Mouse (Mus musculus): ENCODE measurements around the gene Zscan26.
"Not testable (repeated sequence)": the region's sequence is repeated elsewhere in the genome, so short reads cannot be mapped to it uniquely, and the experiment has no call there.

The Zscan26 gene

DNA sequence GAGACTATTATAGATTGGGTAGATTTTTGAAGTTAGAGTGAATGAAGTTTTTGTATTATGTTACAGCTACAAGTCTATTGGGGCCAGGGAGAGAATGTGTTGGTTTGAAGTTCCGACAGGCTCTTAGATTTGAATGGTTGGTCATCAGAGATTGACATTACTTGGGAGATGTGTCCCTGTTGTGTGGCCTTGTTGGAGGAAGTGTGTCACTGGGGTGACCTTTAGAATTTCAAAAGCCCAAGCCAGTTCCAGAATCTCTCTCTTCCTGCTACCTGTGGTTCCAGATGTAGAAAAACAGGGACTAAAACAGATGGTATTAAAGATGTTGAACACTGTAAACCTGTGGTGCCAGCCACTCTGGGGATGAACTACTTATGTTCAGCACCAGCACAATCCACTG lies 25.9 kb downstream of the Zscan26 start:
- no peak for DNase-seq (ENCODE audit: extremely low read depth, low read depth, low spot score)

DNA sequence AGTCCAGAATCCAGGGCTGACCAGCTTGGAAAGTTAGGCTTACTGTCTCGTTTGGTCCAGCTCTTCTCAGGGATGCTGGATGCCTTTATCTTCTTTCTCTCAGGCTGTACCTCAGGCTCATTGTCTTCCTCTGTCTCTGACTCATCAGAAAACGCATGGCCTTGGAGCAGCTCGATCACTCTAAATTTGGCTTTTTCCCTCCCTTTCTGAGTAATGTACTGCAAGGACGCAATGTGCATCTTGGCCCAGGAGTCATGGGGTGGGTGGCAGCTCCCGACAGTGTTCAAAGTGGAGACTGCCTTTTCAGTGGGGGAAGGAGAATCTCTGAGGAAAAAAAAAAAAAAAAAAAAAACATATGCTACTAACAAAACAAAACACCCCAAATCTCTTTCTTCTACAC lies 30.2 kb downstream of the Zscan26 start:
- DNase-seq (ENCODE audit: extremely low read depth, low read depth, low spot score), result no peak

DNA sequence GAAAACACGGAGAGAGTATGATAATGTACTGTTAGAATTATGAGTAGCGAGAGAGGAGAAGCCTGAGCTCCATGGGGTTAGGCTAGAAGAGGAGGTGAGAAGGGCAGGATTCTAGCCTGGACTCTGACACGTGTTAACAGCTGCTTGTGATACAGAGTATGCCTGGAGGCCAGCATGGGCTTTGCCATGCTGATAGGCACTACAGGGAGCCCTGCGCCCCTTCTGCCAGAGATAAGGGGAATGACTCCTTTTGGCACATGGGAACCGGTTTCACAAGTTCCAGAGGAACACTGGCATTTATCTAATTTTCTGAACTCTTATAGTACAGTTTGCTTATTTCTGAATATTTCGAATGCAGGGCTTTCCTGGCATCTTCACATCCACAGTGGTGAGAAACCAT lies 34.7 kb downstream of the Zscan26 start:
- no peak for DNase-seq (ENCODE audit: extremely low read depth, low read depth, low spot score)

- no peak for DNase-seq (ENCODE audit: extremely low read depth, low read depth, low spot score)
Observed at GRCm38 (mm10) chr13:21417298-21418010, 36.1 kb downstream of the Zscan26 start.

- no peak for DNase-seq (ENCODE audit: extremely low read depth, low read depth, low spot score)
Observed at GRCm38 (mm10) chr13:21415750-21416149, 37.8 kb downstream of the Zscan26 start.

GRCm38 (mm10) chr13:21415266-21415665 lies 38.3 kb downstream of the Zscan26 start:
- no peak for DNase-seq (ENCODE audit: extremely low read depth, low read depth, low spot score)

DNA sequence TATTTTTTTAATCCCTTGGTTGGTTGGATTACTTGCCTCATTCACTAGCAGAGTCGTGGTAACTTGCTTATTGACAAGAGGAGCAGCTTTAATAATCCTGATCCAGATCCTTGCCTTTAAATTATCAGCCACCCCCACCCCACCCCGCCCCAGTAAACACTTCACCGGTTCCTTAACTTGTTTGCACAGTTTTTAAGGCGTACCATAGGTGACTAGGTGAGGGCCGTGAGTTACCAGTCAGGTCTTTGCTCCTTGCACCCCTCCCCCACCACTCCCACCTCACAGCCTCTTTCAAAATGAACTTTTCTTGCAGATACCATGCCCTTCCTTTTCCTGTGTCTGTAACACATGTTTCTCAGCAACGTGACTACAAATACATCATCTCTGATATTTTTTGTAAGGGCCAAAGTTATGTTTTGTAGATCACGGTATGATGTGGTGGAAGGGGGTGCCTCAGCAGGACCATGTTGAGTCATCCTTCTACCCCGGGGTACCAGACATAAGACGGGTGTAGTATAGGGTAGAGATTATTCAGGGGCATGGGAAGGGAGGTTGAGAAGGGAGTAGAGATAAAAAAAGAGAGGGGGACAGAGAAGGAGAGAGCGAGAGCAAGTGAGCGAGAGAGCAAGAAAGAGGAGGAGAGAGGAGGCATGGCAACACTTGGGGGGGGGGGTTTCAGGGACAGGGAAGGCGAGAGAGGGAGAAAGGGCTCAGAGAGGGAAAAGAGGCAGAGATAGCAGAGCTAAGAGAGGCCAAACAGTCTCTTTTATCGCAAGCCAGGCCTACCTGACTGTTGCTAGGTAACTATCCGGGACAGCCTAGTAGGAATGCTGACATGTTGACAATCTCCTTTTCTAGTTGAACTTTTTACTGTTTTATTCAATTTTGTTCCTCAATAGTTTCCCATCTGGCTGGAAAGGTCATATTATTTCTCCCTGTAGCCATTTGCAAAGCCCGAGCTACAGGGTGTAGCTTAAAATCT lies 39.0 kb downstream of the Zscan26 start:
- DNase-seq (ENCODE audit: extremely low read depth, low read depth, low spot score), result no peak

GRCm38 (mm10) chr13:21408805-21409459 lies 44.6 kb downstream of the Zscan26 start:
- no peak for DNase-seq (ENCODE audit: extremely low read depth, low read depth, low spot score)

GRCm38 (mm10) chr13:21407969-21408804 lies 45.3 kb downstream of the Zscan26 start:
- peak; percentile 46 for DNase-seq (ENCODE audit: extremely low read depth, low read depth, low spot score)

- no peak for DNase-seq (ENCODE audit: extremely low read depth, low read depth, low spot score)
Observed at GRCm38 (mm10) chr13:21407341-21407740, 46.2 kb downstream of the Zscan26 start.

DNA sequence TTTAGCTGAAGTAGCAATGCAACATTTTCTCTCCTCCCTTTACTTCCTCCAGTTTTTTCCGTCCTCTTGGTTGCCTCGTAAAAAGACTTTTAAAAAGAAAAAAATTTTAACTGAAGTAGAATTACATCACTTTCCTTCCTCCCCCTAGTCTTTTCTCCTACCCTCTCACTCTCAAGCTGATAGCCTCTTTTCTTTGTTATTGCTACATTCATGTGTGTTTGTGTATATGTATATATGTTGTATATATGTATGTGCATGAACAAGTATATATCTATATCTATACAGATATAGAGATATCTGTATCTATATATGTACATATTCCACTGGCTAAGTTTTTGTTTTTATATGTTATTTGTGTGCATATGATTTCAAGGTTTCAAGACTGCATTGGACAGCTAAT lies 50.7 kb downstream of the Zscan26 start:
- no peak for DNase-seq (ENCODE audit: extremely low read depth, low read depth, low spot score)

DNA sequence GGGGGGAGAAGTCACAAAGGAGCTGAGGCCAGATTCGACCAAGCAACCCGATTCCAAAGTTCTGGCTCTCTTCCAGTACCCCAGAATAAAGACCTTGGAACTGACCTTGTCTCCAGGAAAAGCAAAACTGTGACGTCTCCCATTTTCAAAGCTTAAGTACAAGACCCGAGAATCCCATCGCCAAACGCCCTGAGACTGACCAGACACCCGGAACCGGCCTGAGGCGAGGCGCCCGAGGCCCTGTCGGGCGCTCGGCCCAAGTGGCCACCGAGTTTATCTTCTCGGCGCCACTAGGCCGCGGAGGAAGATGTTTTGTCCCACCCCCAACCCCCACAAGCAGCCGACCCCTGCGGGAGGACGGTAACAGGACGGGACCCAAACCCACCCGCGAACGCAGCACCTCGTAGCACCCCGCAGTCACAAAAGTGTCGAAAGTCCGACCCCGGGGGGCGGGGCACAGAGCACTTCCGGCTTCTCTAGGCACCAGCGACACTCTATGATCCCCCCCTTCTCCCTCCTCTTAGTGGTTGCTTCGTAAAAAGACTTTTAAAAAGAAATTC lies 51.2 kb downstream of the Zscan26 start, which contains the start of gene Zkscan3:
Gene Zkscan3, minus strand, starts transcription at position 469 of the 560 bp plus-strand sequence.
- no peak for DNase-seq (ENCODE audit: extremely low read depth, low read depth, low spot score)

DNA sequence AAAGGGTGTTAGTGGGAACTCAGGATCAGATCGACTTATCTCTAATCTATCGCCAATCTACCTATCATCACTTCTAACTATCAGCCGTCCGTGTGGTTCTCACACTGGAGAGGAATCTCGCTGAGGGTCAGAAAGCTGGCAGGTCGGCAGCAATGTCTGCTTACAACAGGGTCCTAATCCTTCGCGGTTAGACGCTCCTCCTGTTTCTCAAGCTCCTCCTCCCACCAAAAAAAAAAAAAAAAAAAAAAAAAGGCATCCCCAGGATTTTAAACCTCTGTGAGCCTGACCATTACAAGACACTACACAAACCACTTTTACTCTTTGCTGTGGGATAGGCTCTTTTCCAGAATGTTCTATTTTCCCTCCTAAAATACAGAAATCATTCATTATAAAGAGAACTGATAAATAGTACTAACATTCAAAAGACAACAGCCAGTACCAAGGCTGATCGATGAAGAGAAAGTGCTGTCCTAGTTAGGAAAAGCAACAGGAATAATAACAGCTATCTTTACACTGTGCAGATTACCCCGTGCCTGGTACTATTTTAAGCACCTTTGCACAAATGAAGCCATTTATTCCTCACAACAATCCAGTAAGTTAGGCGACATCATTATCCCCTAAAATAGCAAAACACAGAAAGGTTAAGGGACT lies 51.8 kb downstream of the Zscan26 start:
- DNase-seq (ENCODE audit: extremely low read depth, low read depth, low spot score), result no peak

DNA sequence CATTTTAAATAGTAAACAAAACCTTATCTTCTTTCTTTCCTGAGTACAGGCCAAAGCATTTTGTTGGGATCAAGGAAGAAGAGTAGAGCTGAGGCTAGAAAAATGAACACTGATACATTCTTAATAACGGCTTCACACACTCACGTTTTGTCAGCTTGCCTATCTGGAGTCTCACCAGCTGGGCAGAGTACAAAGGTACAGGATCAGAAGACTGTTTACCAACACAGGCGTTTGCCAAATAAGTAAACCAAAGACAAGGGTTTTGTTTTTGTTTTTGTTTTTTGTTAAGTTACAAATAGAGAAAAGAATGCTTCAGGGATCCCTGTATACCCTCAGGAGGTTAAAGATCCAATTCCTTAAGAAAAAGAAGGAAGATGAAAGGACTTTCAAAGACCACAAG lies 52.4 kb downstream of the Zscan26 start:
- no peak for DNase-seq (ENCODE audit: extremely low read depth, low read depth, low spot score)

GRCm38 (mm10) chr13:21397486-21397885 lies 56.0 kb downstream of the Zscan26 start:
- DNase-seq (ENCODE audit: extremely low read depth, low read depth, low spot score), result no peak

GRCm38 (mm10) chr13:21396048-21396447 lies 57.5 kb downstream of the Zscan26 start:
- not testable (repeated sequence) for DNase-seq (ENCODE audit: extremely low read depth, low read depth, low spot score)

DNA sequence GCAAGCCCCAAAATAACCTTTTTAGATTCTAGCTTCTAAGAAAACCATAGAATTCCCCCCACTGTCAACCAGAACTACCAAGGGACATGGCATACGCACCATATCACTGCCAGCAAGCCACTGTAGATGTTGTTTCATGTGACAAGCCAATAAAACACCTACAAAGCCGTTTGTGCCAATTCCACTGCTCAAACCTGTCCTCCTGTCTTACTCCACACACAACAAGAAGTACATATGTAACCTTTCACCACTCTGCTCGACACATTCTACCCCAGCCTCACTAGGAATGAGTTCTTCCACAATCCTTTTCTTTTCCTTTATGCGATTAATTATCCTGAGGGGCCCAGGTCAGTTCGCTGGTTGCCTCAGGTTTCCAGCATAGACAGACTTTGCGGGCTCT lies 57.9 kb downstream of the Zscan26 start:
- DNase-seq (ENCODE audit: extremely low read depth, low read depth, low spot score), result peak; percentile 52

DNA sequence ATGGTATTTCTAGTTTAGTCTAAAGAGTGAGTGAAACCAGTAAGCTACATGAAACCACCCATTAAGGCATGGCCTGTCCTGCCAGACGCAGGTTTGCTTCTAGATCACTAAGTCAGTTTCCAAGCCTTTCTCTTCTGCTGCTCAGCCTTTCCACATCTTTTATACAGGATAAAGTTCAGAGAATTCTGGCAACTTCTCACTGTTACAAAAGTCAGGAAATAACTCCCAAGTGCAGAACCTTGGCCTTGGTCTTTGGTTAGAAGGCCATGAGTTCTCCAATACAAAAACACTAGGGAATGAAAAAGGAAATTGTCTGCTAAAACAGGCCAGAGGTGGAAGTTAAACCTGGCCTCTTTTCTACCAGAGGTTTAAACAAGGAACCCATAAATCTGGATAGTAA lies 58.3 kb downstream of the Zscan26 start:
- no peak for DNase-seq (ENCODE audit: extremely low read depth, low read depth, low spot score)
